Mouse (Mus musculus): ENCODE data around the gene Iqgap1. TPM values are rescaled to one million over a fixed set of nuclear protein-coding genes. Genes with fewer than 3 reads are reported as not detected.
A peak's percentile ranks its signal among the peaks of the same experiment; 100 is the strongest.

The Iqgap1 gene
- polyA plus RNA-seq, 1 experiment from 2014 or later = 23.5 TPM

DNA sequence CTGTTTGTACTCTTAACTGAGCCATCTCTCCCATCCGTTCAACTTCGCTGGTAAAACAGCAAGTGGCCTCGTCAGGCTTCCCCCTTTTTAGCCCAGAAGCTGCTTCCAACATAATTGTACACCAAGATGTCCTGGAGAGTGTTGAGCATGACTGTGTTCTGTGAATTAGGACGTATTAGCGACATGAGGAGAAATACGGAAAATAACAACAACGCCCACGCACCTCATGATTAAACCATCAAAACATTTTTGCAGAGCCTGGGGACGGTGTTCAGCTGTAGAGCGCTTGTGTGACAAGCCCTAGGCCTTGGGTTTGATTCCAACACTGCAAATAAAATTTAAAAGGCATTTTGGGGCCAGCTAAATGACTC is 136.6 kb downstream of the Iqgap1 start:
- peak overlapping the region; percentile 83 for H3K4me3 ChIP-seq (ENCODE audit: low read depth, low read length)
- H3K4me2 ChIP-seq = peak overlapping the region; percentile 55
- no peak for DNase-seq (ENCODE audit: low spot score, missing footprints)
- H3K36me3 ChIP-seq (ENCODE audit: control insufficient read depth, insufficient read depth, low read length) = no peaks in the 10 kb centered on the region
- no peak for ATAC-seq (ENCODE audit: low FRiP score)
- H3K27ac ChIP-seq (ENCODE audit: low read depth, low read length) = peak overlapping the region; percentile 91
- WGBS = 27% methylated on average over 10 of the region's 10 CpGs
- H3K27me3 ChIP-seq (ENCODE audit: control insufficient read depth, insufficient read depth, low read length) = no peaks in the 10 kb centered on the region
- H3K9ac ChIP-seq (ENCODE audit: low read length) = peak overlapping the region; percentile 95
- H3K9me3 ChIP-seq (ENCODE audit: control insufficient read depth, low read length) = no peaks in the 10 kb centered on the region
- peaks cover 6% of the 10 kb centered on the region; the same call in 1 of the 2 replicates for H3K4me1 ChIP-seq (ENCODE audit: control insufficient read depth, insufficient read depth, low read length)

DNA sequence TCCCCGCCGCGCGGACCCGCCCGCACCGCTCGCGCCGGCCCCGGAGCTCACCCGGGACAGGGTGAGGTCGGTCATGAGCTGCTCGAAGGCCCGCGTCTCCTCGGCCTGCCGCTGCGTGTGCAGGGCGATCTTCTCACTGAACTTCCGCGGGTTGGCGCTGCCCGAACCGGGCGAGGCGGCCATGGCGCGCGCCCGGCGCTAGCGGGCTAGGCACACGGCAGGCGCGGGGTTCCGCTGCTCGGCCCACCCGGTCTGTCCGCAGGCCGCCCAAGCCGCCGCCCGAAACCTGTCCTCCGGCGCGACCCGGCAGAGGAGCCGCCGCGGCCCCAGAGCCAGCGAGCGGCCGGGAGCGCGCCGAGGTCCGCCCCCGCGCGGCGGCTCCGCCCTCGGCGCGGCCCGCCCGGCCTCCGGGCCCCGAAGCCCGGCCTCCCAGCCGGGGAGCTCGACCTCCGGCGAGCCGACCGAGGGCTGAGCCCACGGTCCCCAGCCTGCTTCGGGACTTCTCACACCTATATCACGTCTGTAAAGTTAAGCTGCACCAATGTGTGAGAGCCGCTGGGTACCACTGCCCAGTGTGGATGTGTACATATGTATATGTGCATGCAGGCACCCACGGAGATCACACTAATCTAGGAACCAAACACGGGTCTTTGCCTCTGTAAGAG is 137.1 kb downstream of the Iqgap1 start, which contains the start of gene Crtc3:
Gene Crtc3 (minus strand): TSS at position 322 of the 665 bp plus-strand sequence.
- H3K4me3 ChIP-seq (ENCODE audit: low read depth, low read length) = peak within 1 kb of the TSS; percentile 83
- H3K9me3 ChIP-seq (ENCODE audit: control insufficient read depth, low read length) = no peaks in the 10 kb centered on the region
- peaks cover 6% of the 10 kb centered on the region; the same call in 1 of the 2 replicates for H3K4me1 ChIP-seq (ENCODE audit: control insufficient read depth, insufficient read depth, low read length)
- ATAC-seq (ENCODE audit: low FRiP score) (peak; percentile 87), DNase-seq (ENCODE audit: low spot score, missing footprints) (peak; percentile 97)
- peak within 1 kb of the TSS; percentile 55 for H3K4me2 ChIP-seq
- no peaks in the 10 kb centered on the region for H3K27me3 ChIP-seq (ENCODE audit: control insufficient read depth, insufficient read depth, low read length)
- 0% methylated on average over 77 of the region's 83 CpGs for WGBS
- H3K9ac ChIP-seq (ENCODE audit: low read length) = peak within 1 kb of the TSS; percentile 95
- H3K36me3 ChIP-seq (ENCODE audit: control insufficient read depth, insufficient read depth, low read length) = no peaks in the 10 kb centered on the region
- peak within 1 kb of the TSS; percentile 91 for H3K27ac ChIP-seq (ENCODE audit: low read depth, low read length)

DNA sequence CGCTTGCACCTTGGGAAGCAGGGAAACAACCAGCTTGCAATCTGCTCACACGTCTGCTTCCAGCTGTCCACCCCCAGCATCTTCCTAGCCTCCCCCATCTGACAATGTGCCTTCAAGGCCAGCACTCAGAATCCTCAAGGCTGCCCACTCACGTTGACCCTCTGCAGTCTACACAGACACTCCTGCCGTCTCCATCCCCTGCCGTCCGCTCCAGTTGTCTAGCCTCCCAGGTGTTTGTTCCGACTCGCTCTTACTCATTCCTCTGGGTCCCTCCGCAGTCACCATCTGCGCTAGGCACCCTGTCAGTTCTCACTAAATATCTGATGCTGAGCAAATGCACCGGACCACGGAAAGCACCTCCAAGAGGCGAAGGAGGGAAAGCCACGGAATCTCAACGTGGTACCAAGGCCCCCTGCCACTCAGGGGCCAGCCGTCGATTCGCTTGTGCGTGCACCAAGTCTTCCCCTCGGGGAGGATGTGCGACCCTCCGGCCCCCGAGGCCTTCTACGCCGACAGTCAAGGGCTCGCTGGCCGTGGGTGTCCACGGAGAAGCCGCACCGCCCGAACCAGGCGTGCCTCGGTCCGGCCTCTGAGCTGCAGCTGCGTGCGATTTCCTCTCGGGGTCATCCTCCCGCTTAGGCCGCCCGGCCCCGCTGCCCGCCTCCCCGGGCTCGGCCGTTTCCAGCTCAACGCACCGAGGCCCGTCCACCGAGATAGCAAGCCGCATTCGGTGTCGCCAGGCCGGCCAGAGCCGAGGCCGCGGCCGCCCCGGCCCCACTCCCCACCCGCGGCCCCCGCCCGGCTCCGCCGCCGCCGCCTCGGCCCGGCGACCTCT is 137.8 kb downstream of the Iqgap1 start:
- Histone ChIP-seq H3K4me2 (peak overlapping the region; percentile 55), H3K27me3 (ENCODE audit: control insufficient read depth, insufficient read depth, low read length) (no peaks in the 10 kb centered on the region), H3K9ac (ENCODE audit: low read length) (peak overlapping the region; percentile 95), H3K4me3 (ENCODE audit: low read depth, low read length) (peak overlapping the region; percentile 83), H3K36me3 (ENCODE audit: control insufficient read depth, insufficient read depth, low read length) (no peaks in the 10 kb centered on the region), H3K4me1 (ENCODE audit: control insufficient read depth, insufficient read depth, low read length) (peaks cover 6% of the 10 kb centered on the region; the same call in 1 of the 2 replicates), H3K9me3 (ENCODE audit: control insufficient read depth, low read length) (no peaks in the 10 kb centered on the region), H3K27ac (ENCODE audit: low read depth, low read length) (peak overlapping the region; percentile 91)
- 2% methylated on average over 49 of the region's 69 CpGs for WGBS
- DNase-seq (ENCODE audit: low spot score, missing footprints) = peak; percentile 97
- peak; percentile 76 for ATAC-seq (ENCODE audit: low FRiP score)

DNA sequence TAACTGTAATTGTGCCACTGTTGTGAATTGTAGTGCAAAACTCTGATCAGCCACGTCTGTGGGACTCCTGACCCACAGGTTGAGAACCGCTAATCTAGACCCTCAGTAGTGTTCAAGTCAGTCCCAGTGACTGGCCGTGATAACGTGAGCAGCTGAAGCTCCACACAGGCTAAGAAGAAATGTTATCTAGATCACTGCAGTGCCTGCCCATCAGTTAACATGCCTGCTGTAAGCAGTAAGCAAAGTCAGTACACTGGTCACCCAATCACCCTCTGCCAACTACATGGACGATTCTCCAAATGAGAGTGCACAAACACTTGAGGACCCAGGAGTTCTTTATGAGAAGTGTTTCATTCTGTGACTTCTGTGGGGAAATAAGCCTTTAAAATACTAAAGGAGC is 140.1 kb downstream of the Iqgap1 start:
- Histone ChIP-seq H3K36me3 (ENCODE audit: control insufficient read depth, insufficient read depth, low read length) (no peaks in the 10 kb centered on the region), H3K4me3 (ENCODE audit: low read depth, low read length) (no peak overlapping the region), H3K27me3 (ENCODE audit: control insufficient read depth, insufficient read depth, low read length) (no peaks in the 10 kb centered on the region), H3K9me3 (ENCODE audit: control insufficient read depth, low read length) (no peaks in the 10 kb centered on the region), H3K4me2 (no peak overlapping the region), H3K4me1 (ENCODE audit: control insufficient read depth, insufficient read depth, low read length) (peaks cover 6% of the 10 kb centered on the region; the same call in 1 of the 2 replicates), H3K27ac (ENCODE audit: low read depth, low read length) (no peak overlapping the region), H3K9ac (ENCODE audit: low read length) (no peak overlapping the region)
- no peak for ATAC-seq (ENCODE audit: low FRiP score)
- WGBS = 87% methylated on average over 5 of the region's 5 CpGs
- no peak for DNase-seq (ENCODE audit: low spot score, missing footprints)

DNA sequence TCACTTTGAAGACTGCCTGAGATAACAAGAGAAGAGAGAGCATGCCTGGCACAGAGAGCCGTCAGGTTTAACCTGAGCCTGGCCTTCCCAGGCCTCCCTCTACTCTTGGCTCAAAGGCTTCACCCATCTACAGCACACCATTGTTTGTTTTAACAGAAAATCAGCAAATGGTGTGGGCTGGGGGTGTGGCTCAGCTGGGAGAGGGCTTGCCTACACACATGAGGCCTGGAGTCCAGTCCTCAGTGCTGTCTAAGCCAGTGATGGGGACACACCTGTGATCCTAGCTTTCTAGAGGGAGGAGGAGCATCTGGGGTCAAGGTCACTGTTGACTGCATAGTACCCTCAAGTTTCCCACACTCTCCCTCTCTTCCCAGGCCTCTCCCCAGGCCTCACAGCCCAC is 143.1 kb downstream of the Iqgap1 start:
- Histone ChIP-seq H3K36me3 (ENCODE audit: control insufficient read depth, insufficient read depth, low read length) (no peaks in the 10 kb centered on the region), H3K27ac (ENCODE audit: low read depth, low read length) (no peak overlapping the region), H3K4me2 (no peak overlapping the region), H3K4me3 (ENCODE audit: low read depth, low read length) (no peak overlapping the region), H3K9ac (ENCODE audit: low read length) (no peak overlapping the region), H3K27me3 (ENCODE audit: control insufficient read depth, insufficient read depth, low read length) (no peaks in the 10 kb centered on the region), H3K9me3 (ENCODE audit: control insufficient read depth, low read length) (no peaks in the 10 kb centered on the region), H3K4me1 (ENCODE audit: control insufficient read depth, insufficient read depth, low read length) (peaks cover 4% of the 10 kb centered on the region; the same call in 1 of the 2 replicates)
- DNase-seq (ENCODE audit: low spot score, missing footprints) (no peak), ATAC-seq (ENCODE audit: low FRiP score) (no peak)
- 64% methylated on average over 1 of the region's 1 CpGs for WGBS

DNA sequence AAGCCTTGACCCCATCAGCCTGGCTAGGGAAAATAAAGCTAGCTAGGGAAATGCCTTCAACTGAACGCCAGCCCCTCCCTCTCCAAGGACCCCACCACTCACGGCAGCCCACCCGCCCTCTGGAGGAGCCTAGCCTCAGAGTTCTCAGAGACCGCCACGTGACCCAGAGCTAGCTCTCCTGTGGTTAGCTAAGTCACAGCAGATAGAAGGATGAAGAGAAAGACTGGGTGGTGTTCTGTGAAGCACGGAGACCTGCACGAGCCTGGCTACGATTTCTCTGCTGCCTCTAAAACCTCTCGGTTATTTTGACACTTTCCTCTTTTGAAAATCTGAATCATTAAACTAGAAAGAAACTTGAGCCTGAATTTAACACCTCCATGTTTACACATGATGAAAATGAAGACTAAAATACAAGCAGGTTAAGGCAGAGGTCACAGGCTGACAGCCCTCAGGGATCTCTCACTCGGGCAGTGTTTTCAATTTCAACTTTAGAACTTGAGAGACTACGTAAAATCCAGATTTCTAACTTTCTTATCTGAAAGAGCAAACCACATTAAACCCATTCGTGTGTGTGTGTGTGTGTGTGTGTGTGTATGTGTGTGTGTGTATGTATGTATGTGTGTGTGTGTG is 145.4 kb downstream of the Iqgap1 start:
- H3K9me3 ChIP-seq (ENCODE audit: control insufficient read depth, low read length) = no peaks in the 10 kb centered on the region
- 18% methylated on average over 12 of the region's 12 CpGs for WGBS
- H3K27me3 ChIP-seq (ENCODE audit: control insufficient read depth, insufficient read depth, low read length) = no peaks in the 10 kb centered on the region
- no peak overlapping the region for H3K4me3 ChIP-seq (ENCODE audit: low read depth, low read length)
- H3K4me1 ChIP-seq (ENCODE audit: control insufficient read depth, insufficient read depth, low read length) = peaks cover 4% of the 10 kb centered on the region; the same call in 1 of the 2 replicates
- no peak for DNase-seq (ENCODE audit: low spot score, missing footprints)
- peak; percentile 64; the same call in 1 of the 2 replicates for ATAC-seq (ENCODE audit: low FRiP score)
- no peak overlapping the region for H3K9ac ChIP-seq (ENCODE audit: low read length)
- H3K27ac ChIP-seq (ENCODE audit: low read depth, low read length) = no peak overlapping the region
- H3K4me2 ChIP-seq = no peak overlapping the region
- no peaks in the 10 kb centered on the region for H3K36me3 ChIP-seq (ENCODE audit: control insufficient read depth, insufficient read depth, low read length)

DNA sequence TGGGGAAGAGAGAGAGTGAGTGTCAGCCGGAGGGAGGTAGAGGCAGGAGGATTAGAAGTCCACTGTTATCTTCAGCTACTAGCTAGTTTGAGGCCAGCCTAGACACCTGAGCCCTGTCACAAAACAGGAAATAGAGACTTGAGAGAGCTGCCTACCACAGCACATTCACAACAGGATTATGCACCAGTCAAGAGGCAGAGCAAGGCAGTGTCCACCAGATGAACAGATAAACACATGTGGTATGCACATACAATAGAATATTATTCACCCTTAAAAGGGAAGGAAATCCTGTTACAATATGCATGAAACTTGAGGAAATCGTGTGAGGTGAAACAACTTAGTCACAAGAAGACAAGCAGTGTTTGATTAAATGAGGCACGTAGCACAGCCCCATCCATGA is 153.5 kb downstream of the Iqgap1 start:
- WGBS = 69% methylated on average over 3 of the region's 3 CpGs
- no peaks in the 10 kb centered on the region for H3K36me3 ChIP-seq (ENCODE audit: control insufficient read depth, insufficient read depth, low read length)

DNA sequence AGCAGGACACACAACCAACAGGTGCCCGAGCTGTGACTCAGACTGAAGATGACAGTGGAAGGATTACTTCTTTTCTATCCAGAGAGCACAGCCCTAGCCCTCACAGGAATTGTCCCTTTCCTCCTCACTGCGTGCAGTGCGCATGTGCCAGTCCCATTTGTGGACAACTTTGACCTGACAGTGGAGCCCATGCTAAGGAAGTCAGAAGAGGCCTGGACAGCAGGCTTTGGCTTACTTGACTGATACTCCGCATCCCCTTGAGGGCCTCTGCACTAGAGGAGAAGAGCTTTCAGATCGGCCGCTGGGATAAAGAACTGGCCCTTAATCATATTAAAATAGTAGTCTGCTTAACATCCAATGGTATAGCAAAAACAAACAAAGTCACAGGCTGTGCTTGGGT is 154.9 kb downstream of the Iqgap1 start:
- Histone ChIP-seq H3K4me3 (ENCODE audit: low read depth, low read length) (no peak overlapping the region), H3K27me3 (ENCODE audit: control insufficient read depth, insufficient read depth, low read length) (no peaks in the 10 kb centered on the region), H3K4me2 (no peak overlapping the region), H3K9me3 (ENCODE audit: control insufficient read depth, low read length) (no peaks in the 10 kb centered on the region), H3K9ac (ENCODE audit: low read length) (no peak overlapping the region), H3K36me3 (ENCODE audit: control insufficient read depth, insufficient read depth, low read length) (no peaks in the 10 kb centered on the region), H3K4me1 (ENCODE audit: control insufficient read depth, insufficient read depth, low read length) (no peaks in the 10 kb centered on the region), H3K27ac (ENCODE audit: low read depth, low read length) (no peak overlapping the region)
- 91% methylated on average over 6 of the region's 6 CpGs for WGBS
- ATAC-seq (ENCODE audit: low FRiP score) (no peak), DNase-seq (ENCODE audit: low spot score, missing footprints) (no peak)

More for the DNA sequence above, 153.5 kb downstream of the Iqgap1 start:
- Histone ChIP-seq H3K9ac (ENCODE audit: low read length) (no peak overlapping the region), H3K4me2 (no peak overlapping the region), H3K27me3 (ENCODE audit: control insufficient read depth, insufficient read depth, low read length) (no peaks in the 10 kb centered on the region), H3K4me1 (ENCODE audit: control insufficient read depth, insufficient read depth, low read length) (no peaks in the 10 kb centered on the region), H3K4me3 (ENCODE audit: low read depth, low read length) (no peak overlapping the region), H3K27ac (ENCODE audit: low read depth, low read length) (no peak overlapping the region), H3K9me3 (ENCODE audit: control insufficient read depth, low read length) (no peaks in the 10 kb centered on the region)
- no peak for ATAC-seq (ENCODE audit: low FRiP score)
- no peak for DNase-seq (ENCODE audit: low spot score, missing footprints)

DNA sequence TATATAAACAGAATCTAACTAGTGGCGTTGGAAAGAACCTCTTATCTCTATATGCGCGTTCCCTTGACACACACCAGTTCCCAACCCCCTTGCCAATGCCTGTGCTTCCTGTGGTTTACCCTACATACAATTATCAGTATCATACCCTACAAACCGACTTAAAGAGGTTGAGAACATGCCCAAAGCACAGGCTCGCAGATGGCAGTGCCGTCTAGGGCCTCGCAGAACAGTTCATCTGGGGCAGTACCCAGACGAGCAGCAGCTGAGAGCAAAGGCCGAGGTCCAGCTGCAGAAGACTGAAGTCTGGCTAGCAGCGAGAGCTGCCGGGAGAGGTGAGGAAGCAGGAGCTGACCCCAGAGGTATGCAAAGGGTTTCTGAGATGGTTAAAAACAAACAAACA is 158.6 kb downstream of the Iqgap1 start:
- no peak overlapping the region for H3K9ac ChIP-seq (ENCODE audit: low read length)
- H3K27ac ChIP-seq (ENCODE audit: low read depth, low read length) = no peak overlapping the region
- ATAC-seq (ENCODE audit: low FRiP score) (no peak), DNase-seq (ENCODE audit: low spot score, missing footprints) (no peak)
- H3K4me3 ChIP-seq (ENCODE audit: low read depth, low read length) = no peak overlapping the region
- WGBS = 78% methylated on average over 11 of the region's 11 CpGs
- H3K4me2 ChIP-seq = no peak overlapping the region
- H3K9me3 ChIP-seq (ENCODE audit: control insufficient read depth, low read length) = no peaks in the 10 kb centered on the region
- H3K27me3 ChIP-seq (ENCODE audit: control insufficient read depth, insufficient read depth, low read length) = no peaks in the 10 kb centered on the region
- H3K4me1 ChIP-seq (ENCODE audit: control insufficient read depth, insufficient read depth, low read length) = no peaks in the 10 kb centered on the region
- H3K36me3 ChIP-seq (ENCODE audit: control insufficient read depth, insufficient read depth, low read length) = no peaks in the 10 kb centered on the region
